Mouse (Mus musculus) thymus, postnatal 36 days (tissue): ENCODE data around the gene F7.
"Not testable (repeated sequence)": the region's sequence is repeated elsewhere in the genome, so short reads cannot be mapped to it uniquely, and the experiment has no call there.

Experiments
- DNase-seq, 2 experiments: peaks; one replicate each; pipeline ENCODE4 v3.0.0; 2022; ENCODE audit warnings: mixed read lengths in 2 of 2

The F7 gene

GRCm38 (mm10) chr8:13036346-13036812, 10.5 kb downstream of the F7 start:
- no peak for DNase-seq

- DNase-seq, result no peak
Measured at GRCm38 (mm10) chr8:13037015-13037414, 11.2 kb downstream of the F7 start, which contains the start of gene F10. Gene F10, plus strand, starts transcription at chr8:13037308.

GRCm38 (mm10) chr8:13037569-13037968, 11.7 kb downstream of the F7 start:
- DNase-seq, result no peak

- DNase-seq, result no peak
Measured at GRCm38 (mm10) chr8:13039054-13039453, 13.2 kb downstream of the F7 start.

GRCm38 (mm10) chr8:13041459-13041858, 15.6 kb downstream of the F7 start:
- no peak for DNase-seq

GRCm38 (mm10) chr8:13047652-13048051, 21.8 kb downstream of the F7 start:
- no peak for DNase-seq

- DNase-seq, result no peak
Measured at GRCm38 (mm10) chr8:13050550-13050949, 24.7 kb downstream of the F7 start.

- DNase-seq, result no peak
Measured at GRCm38 (mm10) chr8:13057351-13057750, 31.5 kb downstream of the F7 start.

- DNase-seq, result no peak
Measured at GRCm38 (mm10) chr8:13060441-13061150, 34.8 kb downstream of the F7 start, which contains the start of gene Proz. Gene Proz, plus strand, starts transcription at chr8:13060914.

GRCm38 (mm10) chr8:13063112-13063511, 37.3 kb downstream of the F7 start:
- no peak for DNase-seq

GRCm38 (mm10) chr8:13073255-13073654, 47.4 kb downstream of the F7 start:
- no peak for DNase-seq

- DNase-seq, result no peak
Measured at GRCm38 (mm10) chr8:13075044-13075443, 49.2 kb downstream of the F7 start.

- not testable (repeated sequence) for DNase-seq
Measured at GRCm38 (mm10) chr8:13075579-13075978, 49.7 kb downstream of the F7 start.

- no peak for DNase-seq
Measured at GRCm38 (mm10) chr8:13077542-13077941, 51.7 kb downstream of the F7 start.
